Mouse (Mus musculus): ENCODE data around the gene Med1.
"Not testable (repeated sequence)": the region's sequence is repeated elsewhere in the genome, so short reads cannot be mapped to it uniquely, and the experiment has no call there.

Gene Med1

GRCm38 (mm10) chr11:98192901-98193805, at the start of gene Med1:
Gene Med1, minus strand, starts transcription at chr11:98193293.
- peak; percentile 99 for DNase-seq (ENCODE audit: low read depth, low spot score)

- peak; percentile 17 for DNase-seq (ENCODE audit: low read depth, low spot score)
Observed at GRCm38 (mm10) chr11:98238995-98239394, 45.9 kb upstream of the Med1 start.

GRCm38 (mm10) chr11:98238416-98238815, 45.3 kb upstream of the Med1 start:
- DNase-seq (ENCODE audit: low read depth, low spot score): no peak

GRCm38 (mm10) chr11:98226349-98226748, 33.3 kb upstream of the Med1 start:
- DNase-seq (ENCODE audit: low read depth, low spot score): no peak

GRCm38 (mm10) chr11:98213311-98213710, 20.2 kb upstream of the Med1 start:
- no peak for DNase-seq (ENCODE audit: low read depth, low spot score)

GRCm38 (mm10) chr11:98209661-98210060, 16.6 kb upstream of the Med1 start:
- DNase-seq (ENCODE audit: low read depth, low spot score): not testable (repeated sequence)

GRCm38 (mm10) chr11:98206281-98206680, 13.2 kb upstream of the Med1 start:
- not testable (repeated sequence) for DNase-seq (ENCODE audit: low read depth, low spot score)

GRCm38 (mm10) chr11:98205463-98205862, 12.4 kb upstream of the Med1 start:
- DNase-seq (ENCODE audit: low read depth, low spot score): no peak

- DNase-seq (ENCODE audit: low read depth, low spot score): peak; percentile 44
Observed at GRCm38 (mm10) chr11:98203931-98204421, 10.9 kb upstream of the Med1 start.

GRCm38 (mm10) chr11:98203351-98203911, 10.3 kb upstream of the Med1 start:
- no peak for DNase-seq (ENCODE audit: low read depth, low spot score)

- peak; percentile 99 for DNase-seq (ENCODE audit: low read depth, low spot score)
Observed at GRCm38 (mm10) chr11:98202641-98203350, 9.7 kb upstream of the Med1 start, which contains the start of gene Cdk12. Gene Cdk12, plus strand, starts transcription at chr11:98203059.

- DNase-seq (ENCODE audit: low read depth, low spot score): peak; percentile 49
Observed at GRCm38 (mm10) chr11:98201791-98202640, 8.9 kb upstream of the Med1 start.

- DNase-seq (ENCODE audit: low read depth, low spot score): no peak
Observed at GRCm38 (mm10) chr11:98190820-98191219, 2.3 kb downstream of the Med1 start.

- no peak for DNase-seq (ENCODE audit: low read depth, low spot score)
Observed at GRCm38 (mm10) chr11:98187640-98188395, 5.3 kb downstream of the Med1 start.

GRCm38 (mm10) chr11:98182149-98182548, 10.9 kb downstream of the Med1 start:
- peak; percentile 40 for DNase-seq (ENCODE audit: low read depth, low spot score)

GRCm38 (mm10) chr11:98168400-98168799, 24.7 kb downstream of the Med1 start:
- no peak for DNase-seq (ENCODE audit: low read depth, low spot score)

- no peak for DNase-seq (ENCODE audit: low read depth, low spot score)
Observed at GRCm38 (mm10) chr11:98155094-98155493, 38.0 kb downstream of the Med1 start.

- DNase-seq (ENCODE audit: low read depth, low spot score): no peak
Observed at GRCm38 (mm10) chr11:98150625-98151156, 42.4 kb downstream of the Med1 start.

- peak; percentile 95 for DNase-seq (ENCODE audit: low read depth, low spot score)
Observed at GRCm38 (mm10) chr11:98149786-98150624, 43.1 kb downstream of the Med1 start, which contains the start of gene Fbxl20. Gene Fbxl20, minus strand, starts transcription at chr11:98150403.

Data from 3T3-L1 (cell line).